Mouse (Mus musculus): ENCODE data around the gene Chd9. TPM values are rescaled to one million over a fixed set of nuclear protein-coding genes. Genes with fewer than 3 reads are reported as not detected.

Chd9 gene
- total and polyA plus RNA-seq, 2 experiments from 2014 or later = 103 to 112 TPM

DNA sequence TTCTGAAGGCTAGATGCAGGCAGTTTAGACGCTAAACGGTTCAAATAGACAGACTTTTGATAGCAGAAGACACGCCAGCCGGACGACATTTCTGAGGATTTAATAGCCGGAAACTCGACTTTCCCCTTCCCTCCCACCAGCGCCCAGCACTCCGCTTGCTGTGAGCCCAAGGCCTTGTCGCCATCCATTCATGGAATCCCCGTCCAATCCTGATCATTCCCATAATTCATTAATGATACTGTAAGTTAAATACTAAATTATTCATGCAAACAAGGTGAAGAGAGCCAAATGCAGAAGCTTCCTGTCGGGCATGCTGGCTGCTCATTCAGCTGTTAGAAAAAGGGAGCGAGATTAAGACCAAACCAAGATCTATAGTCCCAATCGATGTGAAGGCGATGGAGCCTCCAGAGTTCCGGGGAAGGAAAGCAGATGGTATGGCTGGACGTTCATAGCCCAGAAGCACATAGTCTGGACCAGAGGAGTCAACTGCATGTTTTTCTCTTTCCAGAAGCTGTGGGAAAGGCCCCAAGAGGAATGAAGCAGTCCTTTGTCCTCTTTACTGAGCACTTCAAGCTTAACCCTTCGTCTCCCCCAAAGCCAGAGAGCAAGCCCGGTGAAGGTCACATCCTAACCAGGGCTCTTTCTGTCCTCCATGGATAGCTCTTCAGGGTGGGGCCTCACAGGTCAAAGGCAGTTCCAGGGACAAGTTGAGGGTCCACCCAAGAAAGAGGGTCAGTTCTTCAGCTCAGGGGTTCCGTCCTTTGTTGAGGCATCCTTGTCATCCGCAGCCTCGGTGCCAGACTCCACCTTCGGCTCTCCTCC, 11.9 kb upstream of the Chd9 start:
- Histone ChIP-seq H3K4me2 (ENCODE audit: low read depth, low read length) (peak overlapping the region; percentile 39), H3K4me3 (ENCODE audit: low read length) (0 out of 2 replicates have a peak overlapping the region, but pooled peaks have one; percentile 7), H3K9ac (replicated peaks; ENCODE audit: low read length) (peak overlapping the region; percentile 13; the same call in 1 of the 2 replicates), H3K4me1 (ENCODE audit: insufficient read depth, low read length) (peaks cover 5% of the 10 kb centered on the region; the same call in 1 of the 2 replicates), H3K27ac (peak overlapping the region; percentile 48; the same call in 1 of the 2 replicates), H3K36me3 (ENCODE audit: insufficient read depth, low read length) (no peaks in the 10 kb centered on the region), H3K9me3 (ENCODE audit: low read length) (no peaks in the 10 kb centered on the region), H3K27me3 (ENCODE audit: insufficient read depth, low read length) (no peaks in the 10 kb centered on the region)
- peak; percentile 80 for ATAC-seq
- TF ChIP-seq CTCF (IDR thresholded peaks at IDR 0.05; ENCODE audit: low read depth) = no peak
- 40% methylated on average over 23 of the region's 23 CpGs for WGBS
- peak; percentile 47 for DNase-seq (ENCODE audit: low spot score)

GRCm38 (mm10) chr8:90817293-90817692, 10.9 kb upstream of the Chd9 start, which contains the start of gene Gm19935:
TSS of gene Gm19935 (minus strand) at chr8:90817393.
- H3K36me3 ChIP-seq (ENCODE audit: insufficient read depth, low read length) = no peaks in the 10 kb centered on the region
- no peaks in the 10 kb centered on the region for H3K9me3 ChIP-seq (ENCODE audit: low read length)
- no peak for ATAC-seq
- no peak for TF ChIP-seq CTCF (IDR thresholded peaks at IDR 0.05; ENCODE audit: low read depth)
- DNase-seq (ENCODE audit: low spot score) = no peak
- peaks cover 5% of the 10 kb centered on the region; the same call in 1 of the 2 replicates for H3K4me1 ChIP-seq (ENCODE audit: insufficient read depth, low read length)
- peak within 1 kb of the TSS; percentile 13; the same call in 1 of the 2 replicates for H3K9ac ChIP-seq (replicated peaks; ENCODE audit: low read length)
- H3K27me3 ChIP-seq (ENCODE audit: insufficient read depth, low read length) = no peaks in the 10 kb centered on the region
- 69% methylated on average over 2 of the region's 2 CpGs for WGBS
- H3K27ac ChIP-seq = peak within 1 kb of the TSS; percentile 48; the same call in 1 of the 2 replicates
- H3K4me3 ChIP-seq (ENCODE audit: low read length) = 0 out of 2 replicates have a peak within 1 kb of the TSS, but pooled peaks have one; percentile 7
- peak within 1 kb of the TSS; percentile 39 for H3K4me2 ChIP-seq (ENCODE audit: low read depth, low read length)

- WGBS = 83% methylated on average over 9 of the region's 9 CpGs
These were observed 8.4 kb upstream of the Chd9 start for GRCm38 (mm10) chr8:90819561-90820320.

GRCm38 (mm10) chr8:90820321-90820696, 7.8 kb upstream of the Chd9 start:
- no peaks in the 10 kb centered on the region for H3K36me3 ChIP-seq (ENCODE audit: insufficient read depth, low read length)
- H3K9me3 ChIP-seq (ENCODE audit: low read length) = no peaks in the 10 kb centered on the region
- no peak overlapping the region for H3K4me2 ChIP-seq (ENCODE audit: low read depth, low read length)
- ATAC-seq (no peak), DNase-seq (ENCODE audit: low spot score) (no peak)
- H3K9ac ChIP-seq (replicated peaks; ENCODE audit: low read length) = no peak overlapping the region
- no peak overlapping the region for H3K4me3 ChIP-seq (ENCODE audit: low read length)
- 80% methylated on average over 4 of the region's 4 CpGs for WGBS
- no peak overlapping the region for H3K27ac ChIP-seq
- H3K27me3 ChIP-seq (ENCODE audit: insufficient read depth, low read length) = no peaks in the 10 kb centered on the region
- no peak for TF ChIP-seq CTCF (IDR thresholded peaks at IDR 0.05; ENCODE audit: low read depth)
- H3K4me1 ChIP-seq (ENCODE audit: insufficient read depth, low read length) = peaks cover 5% of the 10 kb centered on the region; the same call in 1 of the 2 replicates

More at GRCm38 (mm10) chr8:90819561-90820320, 8.4 kb upstream of the Chd9 start:
- H3K9ac ChIP-seq (replicated peaks; ENCODE audit: low read length) = no peak overlapping the region
- TF ChIP-seq CTCF (IDR thresholded peaks at IDR 0.05; ENCODE audit: low read depth) = no peak
- H3K36me3 ChIP-seq (ENCODE audit: insufficient read depth, low read length) = no peaks in the 10 kb centered on the region
- no peak overlapping the region for H3K4me2 ChIP-seq (ENCODE audit: low read depth, low read length)
- H3K27ac ChIP-seq = no peak overlapping the region
- no peaks in the 10 kb centered on the region for H3K9me3 ChIP-seq (ENCODE audit: low read length)
- H3K27me3 ChIP-seq (ENCODE audit: insufficient read depth, low read length) = no peaks in the 10 kb centered on the region
- no peak overlapping the region for H3K4me3 ChIP-seq (ENCODE audit: low read length)
- DNase-seq (ENCODE audit: low spot score) (no peak), ATAC-seq (no peak)
- H3K4me1 ChIP-seq (ENCODE audit: insufficient read depth, low read length) = peaks cover 5% of the 10 kb centered on the region; the same call in 1 of the 2 replicates

- no peaks in the 10 kb centered on the region for H3K36me3 ChIP-seq (ENCODE audit: insufficient read depth, low read length)
- no peak overlapping the region for H3K9ac ChIP-seq (replicated peaks; ENCODE audit: low read length)
- H3K4me1 ChIP-seq (ENCODE audit: insufficient read depth, low read length) = no peaks in the 10 kb centered on the region
- no peak for TF ChIP-seq CTCF (IDR thresholded peaks at IDR 0.05; ENCODE audit: low read depth)
- no peak for ATAC-seq
- H3K9me3 ChIP-seq (ENCODE audit: low read length) = no peaks in the 10 kb centered on the region
- DNase-seq (ENCODE audit: low spot score) = no peak
- H3K27me3 ChIP-seq (ENCODE audit: insufficient read depth, low read length) = no peaks in the 10 kb centered on the region
- no peak overlapping the region for H3K27ac ChIP-seq
- no peak overlapping the region for H3K4me3 ChIP-seq (ENCODE audit: low read length)
- no peak overlapping the region for H3K4me2 ChIP-seq (ENCODE audit: low read depth, low read length)
- 72% methylated on average over 11 of the region's 11 CpGs for WGBS
These were observed 5.7 kb upstream of the Chd9 start for GRCm38 (mm10) chr8:90822443-90822842.

GRCm38 (mm10) chr8:90825459-90825871, 2.7 kb upstream of the Chd9 start:
- ATAC-seq (no peak), DNase-seq (ENCODE audit: low spot score) (no peak)
- TF ChIP-seq CTCF (IDR thresholded peaks at IDR 0.05; ENCODE audit: low read depth) = no peak
- Histone ChIP-seq H3K36me3 (ENCODE audit: insufficient read depth, low read length) (no peaks in the 10 kb centered on the region), H3K4me2 (ENCODE audit: low read depth, low read length) (no peak overlapping the region), H3K4me3 (ENCODE audit: low read length) (no peak overlapping the region), H3K4me1 (ENCODE audit: insufficient read depth, low read length) (peaks cover 6% of the 10 kb centered on the region; the same call in 1 of the 2 replicates), H3K9ac (replicated peaks; ENCODE audit: low read length) (no peak overlapping the region), H3K9me3 (ENCODE audit: low read length) (no peaks in the 10 kb centered on the region), H3K27ac (no peak overlapping the region), H3K27me3 (ENCODE audit: insufficient read depth, low read length) (no peaks in the 10 kb centered on the region)
- WGBS = 86% methylated on average over 9 of the region's 9 CpGs

Data from hindbrain, postnatal 0 days (tissue).